Mouse (Mus musculus) cerebellum, postnatal 25 days (tissue): ENCODE data around the gene Rnf135.
A peak's percentile ranks its signal among the peaks of the same experiment; 100 is the strongest.
"Not testable (repeated sequence)": the region's sequence is repeated elsewhere in the genome, so short reads cannot be mapped to it uniquely, and the experiment has no call there.

Source experiments
- DNase-seq, 2 experiments: peaks; one replicate each; pipeline ENCODE4 v3.0.0; 2021; ENCODE audit warnings: mixed read lengths in 2 of 2

The Rnf135 gene

GRCm38 (mm10) chr11:80183705-80184255 lies at the start of gene Rnf135:
Gene Rnf135 (plus strand): TSS chr11:80183851.
- DNase-seq = peak; percentile 90 to 95

DNA sequence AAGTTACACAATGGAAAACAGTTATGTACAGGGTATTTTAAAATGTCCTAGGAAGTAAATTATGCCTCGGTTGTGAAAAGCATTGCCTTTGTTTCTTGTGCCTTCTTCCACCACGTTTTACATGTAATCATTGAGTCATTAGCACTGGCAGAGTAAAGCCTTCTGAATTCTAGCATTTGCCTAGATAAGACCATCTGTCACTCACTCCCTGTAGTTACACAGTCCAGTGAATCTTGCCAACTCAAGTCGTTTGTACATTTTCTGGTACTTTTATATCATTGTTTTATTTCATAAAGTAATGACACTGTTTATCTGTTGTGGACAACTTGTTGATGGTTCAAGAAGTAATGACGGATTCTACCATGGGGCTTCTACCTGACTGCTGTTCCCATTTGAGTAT lies 48.9 kb upstream of the Rnf135 start:
- no peak for DNase-seq

GRCm38 (mm10) chr11:80135954-80136683 lies 47.5 kb upstream of the Rnf135 start:
- DNase-seq = no peak

- DNase-seq = no peak
Measured at GRCm38 (mm10) chr11:80136786-80137185, 46.9 kb upstream of the Rnf135 start.

DNA sequence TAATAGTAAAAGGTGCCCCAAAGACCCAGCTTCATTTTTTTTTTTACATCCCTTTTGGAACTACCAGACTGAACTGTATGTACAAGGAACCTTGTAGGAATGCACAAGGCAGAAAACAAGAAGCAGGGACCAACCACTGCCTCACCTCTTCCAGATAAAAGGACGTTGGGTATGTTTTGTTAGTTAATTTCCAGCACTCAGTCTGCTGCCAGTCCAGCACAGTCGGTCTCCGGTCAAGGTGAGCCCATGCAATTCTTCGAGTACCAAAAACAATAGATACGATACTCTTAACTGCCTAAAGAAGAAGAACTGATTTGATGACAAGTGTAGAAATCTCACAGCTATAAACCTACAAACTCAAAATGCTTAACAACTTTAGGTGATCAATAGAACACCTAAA lies 45.9 kb upstream of the Rnf135 start:
- DNase-seq = no peak

DNA sequence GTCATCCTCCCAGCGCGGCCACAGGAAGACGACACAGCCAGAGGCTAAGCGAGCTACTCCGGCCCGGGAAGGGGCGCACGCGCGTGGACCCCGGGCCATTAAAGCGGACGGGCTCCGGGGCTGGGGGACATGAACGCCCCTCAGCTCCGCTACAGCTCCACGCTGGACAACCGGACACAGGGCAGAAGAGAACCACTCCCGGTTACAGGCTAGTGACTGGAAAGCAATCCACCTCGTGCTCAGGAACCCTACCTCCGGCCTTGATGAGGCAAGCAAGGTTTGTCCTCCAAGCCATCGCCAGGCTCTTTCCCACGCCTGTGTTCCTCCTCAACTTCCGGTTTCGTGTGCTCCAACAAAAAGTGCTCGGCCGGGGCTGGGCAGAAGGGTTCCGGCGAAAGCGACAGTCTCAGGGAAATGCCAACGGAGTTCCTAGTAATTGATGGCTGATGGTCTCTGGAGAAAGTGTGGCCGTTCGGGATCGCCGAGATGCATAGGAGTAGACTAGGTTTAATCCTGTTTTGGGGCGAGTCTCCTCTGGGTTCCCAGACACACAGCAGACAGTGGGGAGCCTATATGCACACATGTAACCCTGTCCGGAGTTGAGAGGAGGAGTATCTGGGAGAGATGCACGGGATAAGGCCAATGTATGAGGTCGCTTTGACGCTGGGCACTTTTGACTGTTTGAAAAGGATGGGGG lies 41.7 kb upstream of the Rnf135 start, which contains the start of gene Tefm:
Tefm (minus strand) TSS at position 351 of the 697 bp plus-strand sequence.
- peak; percentile 91 to 92 for DNase-seq

- no peak for DNase-seq
Measured at GRCm38 (mm10) chr11:80142872-80143271, 40.8 kb upstream of the Rnf135 start.

GRCm38 (mm10) chr11:80145787-80146275 lies 37.8 kb upstream of the Rnf135 start:
- no peak for DNase-seq

DNA sequence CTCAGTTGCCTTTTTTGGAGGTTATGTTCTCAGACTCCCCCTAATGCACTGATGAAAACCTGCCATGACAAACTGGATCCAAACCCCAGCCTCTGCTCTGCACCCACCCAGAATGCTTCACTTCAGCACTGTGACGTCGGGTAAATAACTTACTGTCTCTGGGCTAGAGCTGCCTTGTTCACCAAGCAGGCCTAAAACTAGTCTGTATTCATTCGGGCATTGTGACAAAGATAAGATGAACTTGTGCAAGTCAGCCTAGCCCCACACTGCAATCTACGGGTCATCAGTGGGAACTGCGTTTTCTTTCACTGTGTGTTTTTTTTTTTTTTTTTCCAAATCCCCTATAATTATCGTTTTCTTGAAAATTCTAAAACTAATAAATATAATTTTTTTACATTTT lies 35.9 kb upstream of the Rnf135 start:
- DNase-seq = no peak

DNA sequence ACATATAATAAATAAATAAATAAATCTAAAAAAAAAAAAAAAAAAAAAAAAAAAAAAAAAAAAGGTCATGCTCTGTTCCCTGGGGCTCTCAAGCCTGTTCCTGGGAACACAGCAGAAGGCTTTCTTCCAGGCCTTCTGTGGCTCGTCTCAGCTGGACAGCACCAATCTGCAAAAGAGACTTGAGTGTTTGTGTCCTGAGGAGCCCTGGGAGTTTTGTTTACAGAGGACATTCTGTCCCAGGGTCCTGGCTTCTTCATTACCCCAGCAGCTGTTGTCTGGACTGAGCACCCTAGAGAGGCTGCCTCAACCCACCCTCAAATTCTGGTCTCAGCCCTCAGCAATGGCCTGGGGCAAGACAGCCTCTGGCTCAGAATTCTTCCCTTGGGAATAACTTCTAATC lies 35.3 kb upstream of the Rnf135 start:
- no peak for DNase-seq

- not testable (repeated sequence) for DNase-seq
Measured at GRCm38 (mm10) chr11:80148974-80149373, 34.7 kb upstream of the Rnf135 start.

GRCm38 (mm10) chr11:80149412-80150023 lies 34.1 kb upstream of the Rnf135 start:
- no peak for DNase-seq

GRCm38 (mm10) chr11:80150566-80150965 lies 33.1 kb upstream of the Rnf135 start:
- DNase-seq = no peak

DNA sequence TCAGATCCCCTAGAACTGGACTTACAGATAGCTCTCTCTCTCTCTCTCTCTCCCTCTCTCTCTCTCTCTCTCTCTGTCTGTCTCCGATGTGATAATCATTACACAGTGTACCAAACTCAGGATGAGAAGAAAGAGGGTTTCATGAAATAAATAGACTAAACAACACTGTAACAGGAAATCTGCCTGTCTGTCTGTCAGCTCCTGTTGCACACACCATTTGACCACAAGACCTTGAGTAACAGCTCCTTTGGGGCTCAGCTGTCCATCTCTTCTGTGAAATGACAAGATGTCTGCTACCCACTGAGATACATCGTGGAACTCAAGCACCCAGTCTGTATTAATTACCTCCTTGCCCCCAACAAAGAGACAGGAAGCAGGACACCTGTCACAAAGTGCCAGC lies 32.1 kb upstream of the Rnf135 start:
- DNase-seq = no peak

DNA sequence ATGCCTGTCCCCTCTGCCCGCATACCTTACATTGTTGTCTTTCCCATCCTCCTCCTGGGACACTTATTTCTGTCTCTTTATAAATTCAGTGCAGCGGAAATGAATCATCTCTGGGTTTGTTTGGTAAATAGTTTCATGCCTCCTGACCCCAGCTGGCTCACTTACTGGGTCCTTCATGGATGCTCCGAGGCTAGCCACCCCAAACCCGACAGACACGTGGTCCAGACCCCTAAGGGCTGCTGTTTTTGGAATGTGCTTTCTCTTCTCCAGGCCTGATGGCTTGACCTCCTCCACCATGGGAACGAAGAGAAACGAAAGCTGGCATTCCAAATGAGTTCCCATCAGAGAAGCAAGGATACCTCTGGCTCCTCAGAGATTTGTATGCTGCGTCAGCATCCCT lies 31.3 kb upstream of the Rnf135 start:
- DNase-seq = no peak

DNA sequence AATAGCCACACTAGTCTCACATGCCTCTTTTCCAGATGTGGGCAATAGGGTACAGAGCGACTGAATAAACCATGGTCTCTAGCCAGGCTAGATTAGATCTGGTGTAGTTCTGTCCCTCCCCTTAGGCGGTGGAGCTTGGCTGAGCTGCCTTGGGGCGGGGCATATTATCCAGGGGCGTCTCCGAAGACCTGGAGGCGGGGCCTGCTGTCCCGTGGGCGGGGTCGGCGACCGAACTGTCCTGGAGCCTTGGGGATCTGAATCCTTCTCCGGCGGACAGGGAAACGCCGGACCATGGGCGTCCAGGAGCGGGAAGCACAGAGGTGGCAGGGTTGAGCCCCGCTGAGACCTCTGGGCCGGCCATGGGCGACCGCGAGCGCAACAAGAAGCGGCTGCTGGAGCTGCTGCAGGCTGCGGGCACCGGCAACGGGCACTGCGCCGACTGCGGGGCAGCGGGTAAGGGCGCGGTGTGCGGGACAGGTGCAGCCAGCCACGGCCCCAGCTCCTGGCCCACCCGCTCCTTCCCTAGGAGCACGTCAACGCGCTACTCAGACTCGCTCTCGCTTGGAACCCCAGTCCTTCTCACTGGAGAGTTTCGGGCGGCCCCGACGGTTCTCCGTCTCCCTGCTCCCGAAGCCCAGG lies 29.7 kb upstream of the Rnf135 start, which contains the start of gene Adap2:
Adap2 (plus strand) TSS at position 249 of the 639 bp plus-strand sequence.
- peak; percentile 35 to 62 for DNase-seq

GRCm38 (mm10) chr11:80154501-80154900 lies 29.1 kb upstream of the Rnf135 start:
- DNase-seq = no peak

- no peak for DNase-seq
Measured at GRCm38 (mm10) chr11:80155541-80155940, 28.1 kb upstream of the Rnf135 start.

DNA sequence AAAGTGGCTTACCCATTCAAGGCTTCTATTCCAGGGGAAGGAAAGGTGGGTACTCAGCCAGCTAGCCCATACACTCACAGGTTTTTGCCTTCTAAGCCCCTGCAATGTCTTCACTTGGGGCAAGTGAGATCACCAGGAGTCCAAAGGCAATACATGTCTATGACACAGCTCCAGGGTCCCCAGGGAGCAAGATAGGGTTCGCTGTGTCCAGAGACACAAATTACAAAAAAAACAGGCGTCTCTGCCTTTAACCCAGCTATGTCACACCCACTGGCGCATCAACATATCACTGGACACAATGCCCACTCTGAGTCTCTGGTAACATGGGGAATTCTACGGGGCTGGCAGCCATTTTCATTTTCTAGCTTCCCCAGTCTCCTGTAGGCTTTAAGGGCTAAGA lies 27.7 kb upstream of the Rnf135 start:
- DNase-seq = no peak

GRCm38 (mm10) chr11:80156841-80157240 lies 26.8 kb upstream of the Rnf135 start:
- DNase-seq = no peak

DNA sequence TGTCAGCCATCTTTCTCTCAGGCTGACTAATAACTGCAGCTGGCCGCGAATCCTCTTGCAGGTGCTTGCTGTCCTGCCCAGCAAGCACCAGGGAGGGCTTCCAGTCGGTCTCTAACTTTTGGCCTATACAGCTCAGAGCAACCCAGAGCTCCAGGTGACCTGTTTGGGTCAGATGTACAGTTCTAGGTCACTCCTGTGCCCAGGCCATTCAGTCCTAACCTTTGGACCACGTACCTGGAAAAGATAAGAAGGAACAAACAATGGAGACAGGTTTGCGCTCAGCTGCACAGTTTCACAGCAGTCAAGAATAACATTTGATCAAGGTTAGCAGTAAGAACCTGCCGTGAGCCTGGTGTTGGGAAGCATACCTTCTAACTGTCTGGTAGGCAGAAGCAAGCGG lies 24.6 kb upstream of the Rnf135 start:
- no peak for DNase-seq

DNA sequence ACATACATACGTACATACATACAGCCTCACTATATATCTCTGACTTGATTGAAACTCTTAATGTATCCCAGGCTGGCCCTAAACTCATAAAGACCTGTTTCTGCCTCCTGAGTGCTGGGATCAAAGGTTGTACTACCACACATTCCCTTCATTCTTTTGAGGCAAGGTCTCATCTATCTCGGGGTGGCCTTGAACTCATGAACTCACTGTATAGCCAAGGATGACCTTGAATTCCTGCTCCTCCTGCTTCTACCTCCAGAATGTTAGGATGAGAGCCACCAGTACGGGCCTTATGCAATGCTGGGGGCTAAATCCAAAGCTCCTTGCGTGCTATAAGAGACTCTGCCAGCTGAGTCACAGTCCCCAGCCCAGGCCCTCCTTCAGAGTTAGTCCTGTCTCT lies 22.6 kb upstream of the Rnf135 start:
- no peak for DNase-seq
